Comparison of ENCODE assay signal across 12 mouse cellular contexts in genomic region chr11:24829578-24830401, GRCm38 (mm10).
DNase-seq lines count a peak whose midpoint lies in the region; ATAC-seq lines count a peak whose summit lies in the region.
"Had no signal": no experiment of that assay in that cellular context is flagged by ENCODE, and none has a peak within 500 bp of the region (broad histone marks: within the 10 kb centered on the region; RNA-seq: fewer than 3 reads in every experiment).

No protein-coding gene starts in this region.

- peak overlapping the region; percentile 68; the same call in 1 of the 2 replicates for H3K27ac ChIP-seq in forebrain, embryonic 11.5 days (ENCODE audit: low read depth, low read length)
- peak overlapping the region; percentile 39 for H3K27ac ChIP-seq in hindbrain, embryonic 14.5 days
- H3K27ac ChIP-seq: liver, embryonic 13.5 days had no signal

- no peaks in the 10 kb centered on the region for H3K9me3 ChIP-seq in forebrain, embryonic 11.5 days (ENCODE audit: control insufficient read depth, low read length)
- no peaks in the 10 kb centered on the region for H3K9me3 ChIP-seq in hindbrain, embryonic 14.5 days (ENCODE audit: control insufficient read depth, low read length)
- H3K9me3 ChIP-seq: liver, embryonic 13.5 days had no signal

- H3K36me3 ChIP-seq in forebrain, embryonic 11.5 days (ENCODE audit: control insufficient read depth, insufficient read depth, low read length), result no peaks in the 10 kb centered on the region
- no peaks in the 10 kb centered on the region for H3K36me3 ChIP-seq in hindbrain, embryonic 14.5 days (replicated peaks; ENCODE audit: control insufficient read depth, insufficient read depth)
- H3K36me3 ChIP-seq: liver, embryonic 13.5 days had no signal

- peak; percentile 90 for ATAC-seq in forebrain, embryonic 11.5 days (replicated peaks; ENCODE audit: low FRiP score)
- peak; percentile 55; the same call in 1 of the 2 replicates for ATAC-seq in hindbrain, embryonic 14.5 days (ENCODE audit: low FRiP score)

- no peaks in the 10 kb centered on the region; the same call in 1 of the 2 replicates for H3K4me1 ChIP-seq in forebrain, embryonic 11.5 days (replicated peaks; ENCODE audit: control insufficient read depth, insufficient read depth, low read length)
- 0 out of 2 replicates have a peak, but pooled peaks cover 15% of the 10 kb centered on the region for H3K4me1 ChIP-seq in hindbrain, embryonic 14.5 days (replicated peaks; ENCODE audit: control insufficient read depth, insufficient read depth, low read length)
- H3K4me1 ChIP-seq: liver, embryonic 13.5 days had no signal

- no peaks in the 10 kb centered on the region for H3K27me3 ChIP-seq in forebrain, embryonic 11.5 days (ENCODE audit: control insufficient read depth, insufficient read depth, low read length)
- H3K27me3 ChIP-seq in hindbrain, embryonic 14.5 days (ENCODE audit: control insufficient read depth, insufficient read depth, low read length), result no peaks in the 10 kb centered on the region
- H3K27me3 ChIP-seq: liver, embryonic 13.5 days had no signal

- intact Hi-C loops in gastrocnemius, postnatal 14 days (cut with DNase I; ENCODE audit: low total_unique reads), result no loop called here
- intact Hi-C loops in left cerebral cortex, postnatal 4 days (cut with DNase I), result loop anchor here (10.0 kb wide), 1 partner anchor 1225 kb away; no protein-coding TSS in a partner anchor

- H3K4me3 ChIP-seq in forebrain, embryonic 11.5 days (ENCODE audit: low read depth, low read length), result no peak overlapping the region
- no peak overlapping the region for H3K4me3 ChIP-seq in hindbrain, embryonic 14.5 days (replicated peaks; ENCODE audit: low read length)
- H3K4me3 ChIP-seq: liver, embryonic 13.5 days had no signal

- H3K9ac ChIP-seq in forebrain, embryonic 11.5 days (ENCODE audit: low read length), result peak overlapping the region; percentile 20; the same call in 1 of the 2 replicates
- 0 out of 2 replicates have a peak overlapping the region, but pooled peaks have one; percentile 31 for H3K9ac ChIP-seq in hindbrain, embryonic 14.5 days
- H3K9ac ChIP-seq: liver, embryonic 13.5 days had no signal

- peak overlapping the region; percentile 24; the same call in 1 of the 2 replicates for H3K4me2 ChIP-seq in forebrain, embryonic 11.5 days (ENCODE audit: low read depth, low read length, severe bottlenecking)
- H3K4me2 ChIP-seq in hindbrain, embryonic 14.5 days (replicated peaks), result 0 out of 2 replicates have a peak overlapping the region, but pooled peaks have one; percentile 1
- H3K4me2 ChIP-seq: liver, embryonic 13.5 days had no signal

- DNase-seq in brain, adult 2 months (ENCODE audit: low read depth, low spot score), result peak; percentile 10
- peak; percentile 55 for DNase-seq in forebrain, embryonic 11.5 days (ENCODE audit: low spot score)
- no peak for DNase-seq in hindbrain, embryonic 14.5 days (ENCODE audit: low spot score)
- peak; percentile 38 for DNase-seq in neural tube, embryonic 10.5 days (ENCODE audit: extremely low spot score, low spot score)
- no peak for DNase-seq in cerebellum, adult 9-10 months
- DNase-seq in kidney, adult 9 months, result no peak
- DNase-seq in gastrocnemius, postnatal 14 days, result no peak
- DNase-seq in left cerebral cortex, postnatal 4 days, result no peak
- DNase-seq: cerebellum, adult 2 months; heart, adult 11 months; kidney, adult 18-20 months; liver, embryonic 13.5 days had no signal

- WGBS in forebrain, embryonic 11.5 days, result 25% methylated on average over 13 of the region's 13 CpGs
- 24% methylated on average over 13 of the region's 13 CpGs for WGBS in hindbrain, embryonic 14.5 days

Comparison
In these comparisons a context has a peak if more than half of its experiments do, and no peak if none do; other contexts are left out.
1. DNase-seq: peak in brain, adult 2 months (single experiment), forebrain, embryonic 11.5 days (single experiment) and neural tube, embryonic 10.5 days (single experiment); none in hindbrain, embryonic 14.5 days (single experiment), cerebellum, adult 9-10 months (single experiment), kidney, adult 9 months (single experiment), gastrocnemius, postnatal 14 days (single experiment) and left cerebral cortex, postnatal 4 days (single experiment).